Mouse (Mus musculus): ENCODE results near the gene Tns4.
A peak's percentile ranks its signal among the peaks of the same experiment; 100 is the strongest.

Tns4 gene

GRCm38 (mm10) chr11:99088486-99088885 lies 620 bp downstream of the Tns4 start:
- no peak for DNase-seq

- no peak for DNase-seq
Measured at GRCm38 (mm10) chr11:99084366-99084765, 4.7 kb downstream of the Tns4 start.

GRCm38 (mm10) chr11:99083516-99083915 lies 5.6 kb downstream of the Tns4 start:
- no peak for DNase-seq

- no peak for DNase-seq
Measured at GRCm38 (mm10) chr11:99082098-99082497, 7.0 kb downstream of the Tns4 start.

- DNase-seq: no peak
Measured at GRCm38 (mm10) chr11:99081566-99081965, 7.5 kb downstream of the Tns4 start.

- no peak for DNase-seq
Measured at GRCm38 (mm10) chr11:99080902-99081543, 8.1 kb downstream of the Tns4 start.

GRCm38 (mm10) chr11:99077869-99078268 lies 11.2 kb downstream of the Tns4 start:
- no peak for DNase-seq

GRCm38 (mm10) chr11:99076744-99077319 lies 12.3 kb downstream of the Tns4 start:
- DNase-seq: no peak

- DNase-seq: no peak
Measured at GRCm38 (mm10) chr11:99073781-99074180, 15.3 kb downstream of the Tns4 start.

GRCm38 (mm10) chr11:99071866-99072265 lies 17.2 kb downstream of the Tns4 start:
- DNase-seq: no peak

- DNase-seq: no peak
Measured at GRCm38 (mm10) chr11:99068455-99068854, 20.7 kb downstream of the Tns4 start.

GRCm38 (mm10) chr11:99067591-99067990 lies 21.5 kb downstream of the Tns4 start:
- DNase-seq: no peak

GRCm38 (mm10) chr11:99065979-99066378 lies 23.1 kb downstream of the Tns4 start:
- peak; percentile 58 for DNase-seq

- DNase-seq: no peak
Measured at GRCm38 (mm10) chr11:99065353-99065752, 23.8 kb downstream of the Tns4 start.

- DNase-seq: no peak
Measured at GRCm38 (mm10) chr11:99063406-99064131, 25.5 kb downstream of the Tns4 start.

- DNase-seq: no peak
Measured at GRCm38 (mm10) chr11:99062661-99063060, 26.4 kb downstream of the Tns4 start.

GRCm38 (mm10) chr11:99060435-99060834 lies 28.7 kb downstream of the Tns4 start:
- DNase-seq: no peak

- DNase-seq: no peak
Measured at GRCm38 (mm10) chr11:99055571-99056452, 33.3 kb downstream of the Tns4 start.

- no peak for DNase-seq
Measured at GRCm38 (mm10) chr11:99055143-99055542, 34.0 kb downstream of the Tns4 start.

GRCm38 (mm10) chr11:99047643-99048042 lies 41.5 kb downstream of the Tns4 start:
- no peak for DNase-seq

- DNase-seq: no peak
Measured at GRCm38 (mm10) chr11:99047120-99047519, 42.0 kb downstream of the Tns4 start.

GRCm38 (mm10) chr11:99045159-99045889 lies 43.8 kb downstream of the Tns4 start:
- no peak for DNase-seq

Measured in cerebellum, adult 8-10 months (tissue).